Mouse (Mus musculus) forebrain, embryonic 13.5 days (tissue): ENCODE results near the gene Ankrd2. TPM values are rescaled to one million over a fixed set of nuclear protein-coding genes. Genes with fewer than 3 reads are reported as not detected.
A peak's percentile ranks its signal among the peaks of the same experiment; 100 is the strongest.

ENCODE experiments used
- ATAC-seq: fragments of 200-750 bp; cut with Nextera tagmentation; 2 replicates; pipeline ENCODE4 v1.8.0; 2017
- H3K27ac ChIP-seq: fragments of 300-500 bp; sonication (generic); 2 replicates; pipeline ENCODE4 v1.5.1; 2015; ENCODE audit warnings: inconsistent platforms, mild to moderate bottlenecking, moderate library complexity
- H3K27me3 ChIP-seq: fragments of 300-500 bp; sonication (generic); 2 replicates; pipeline ENCODE4 v1.6.1; 2015; ENCODE audit warnings: mild to moderate bottlenecking, inconsistent platforms
- H3K36me3 ChIP-seq: fragments of 300-500 bp; sonication (generic); 2 replicates; pipeline ENCODE4 v1.6.1; 2015; ENCODE audit warnings: mild to moderate bottlenecking, inconsistent platforms; ENCODE audit not compliant: poor library complexity, severe bottlenecking
- H3K4me1 ChIP-seq: fragments of 300-500 bp; sonication (generic); 2 replicates; pipeline ENCODE4 v1.6.1; 2015; ENCODE audit warnings: inconsistent platforms
- H3K4me2 ChIP-seq: fragments of 300-500 bp; sonication (generic); 2 replicates; pipeline ENCODE4 v1.6.1; 2015; ENCODE audit warnings: inconsistent platforms, mild to moderate bottlenecking, moderate library complexity
- H3K4me3 ChIP-seq: fragments of 300-500 bp; sonication (generic); 2 replicates; pipeline ENCODE4 v1.5.1; 2015; ENCODE audit warnings: mild to moderate bottlenecking, inconsistent platforms
- H3K9ac ChIP-seq: fragments of 300-500 bp; sonication (generic); 2 replicates; pipeline ENCODE4 v1.6.1; 2015; ENCODE audit warnings: mild to moderate bottlenecking, inconsistent platforms
- H3K9me3 ChIP-seq: fragments of 300-500 bp; sonication (generic); replicated peaks from 2 replicates; pipeline ENCODE4 v1.6.1; 2016; ENCODE audit warnings: inconsistent platforms
- WGBS: fragments of 180-500 bp; shearing (Covaris S2); methylation state at CpG from one replicate; pipeline ENCODE4 v1.1.7; 2015; 5-methylcytosine and 5-hydroxymethylcytosine counted together
- polyA plus RNA-seq: library from polyadenylated mRNA; unstranded; fragments of >200 nt; fragmentation: Nextera tagmentation; extraction: Ambion mirVana; gene quantifications from 2 replicates; pipeline ENCODE4 v1.2.1, GENCODE M21; 2015

Gene Ankrd2
- polyA plus RNA-seq, 1 experiment from 2014 or later, result 0.15 TPM

GRCm38 (mm10) chr19:42016840-42017239 lies 19.0 kb upstream of the Ankrd2 start:
- no peak overlapping the region for H3K4me2 ChIP-seq
- H3K27me3 ChIP-seq, result no peaks in the 10 kb centered on the region
- no peak overlapping the region for H3K9ac ChIP-seq
- H3K27ac ChIP-seq, result no peak overlapping the region; the same call in 1 of the 2 replicates
- H3K36me3 ChIP-seq, result no peaks in the 10 kb centered on the region
- no peaks in the 10 kb centered on the region for H3K9me3 ChIP-seq
- no peak overlapping the region for H3K4me3 ChIP-seq
- ATAC-seq, result no peak
- 48% methylated on average over 5 of the region's 5 CpGs for WGBS
- no peaks in the 10 kb centered on the region for H3K4me1 ChIP-seq

GRCm38 (mm10) chr19:42017399-42018247 lies 18.2 kb upstream of the Ankrd2 start:
- Histone ChIP-seq H3K27ac (no peak overlapping the region), H3K27me3 (no peaks in the 10 kb centered on the region), H3K4me3 (no peak overlapping the region), H3K36me3 (no peaks in the 10 kb centered on the region), H3K4me1 (no peaks in the 10 kb centered on the region), H3K4me2 (no peak overlapping the region), H3K9ac (no peak overlapping the region), H3K9me3 (no peaks in the 10 kb centered on the region)
- WGBS, result 86% methylated on average over 8 of the region's 8 CpGs
- ATAC-seq, result no peak

GRCm38 (mm10) chr19:42019011-42019522 lies 16.7 kb upstream of the Ankrd2 start:
- no peaks in the 10 kb centered on the region for H3K27me3 ChIP-seq
- H3K9me3 ChIP-seq, result no peaks in the 10 kb centered on the region
- no peak for ATAC-seq
- 46% methylated on average over 4 of the region's 4 CpGs for WGBS
- no peak overlapping the region for H3K4me2 ChIP-seq
- no peaks in the 10 kb centered on the region for H3K4me1 ChIP-seq
- no peak overlapping the region for H3K9ac ChIP-seq
- no peak overlapping the region for H3K4me3 ChIP-seq
- no peak overlapping the region for H3K27ac ChIP-seq
- H3K36me3 ChIP-seq, result no peaks in the 10 kb centered on the region

GRCm38 (mm10) chr19:42021681-42022541 lies 13.9 kb upstream of the Ankrd2 start:
- H3K9ac ChIP-seq, result no peak overlapping the region
- H3K27ac ChIP-seq, result no peak overlapping the region
- no peak overlapping the region for H3K4me2 ChIP-seq
- 73% methylated on average over 10 of the region's 10 CpGs for WGBS
- no peaks in the 10 kb centered on the region for H3K36me3 ChIP-seq
- no peak for ATAC-seq
- H3K27me3 ChIP-seq, result no peaks in the 10 kb centered on the region
- no peaks in the 10 kb centered on the region for H3K9me3 ChIP-seq
- no peaks in the 10 kb centered on the region for H3K4me1 ChIP-seq
- no peak overlapping the region for H3K4me3 ChIP-seq

- no peaks in the 10 kb centered on the region for H3K36me3 ChIP-seq
- no peak for ATAC-seq
- H3K9ac ChIP-seq, result no peak overlapping the region
- H3K4me2 ChIP-seq, result no peak overlapping the region
- no peaks in the 10 kb centered on the region for H3K4me1 ChIP-seq
- H3K4me3 ChIP-seq, result no peak overlapping the region
- no peak overlapping the region for H3K27ac ChIP-seq
- no peaks in the 10 kb centered on the region for H3K27me3 ChIP-seq
- H3K9me3 ChIP-seq, result no peaks in the 10 kb centered on the region
- 84% methylated on average over 2 of the region's 2 CpGs for WGBS
Measured at GRCm38 (mm10) chr19:42022542-42022848, 13.3 kb upstream of the Ankrd2 start.

GRCm38 (mm10) chr19:42026158-42026557 lies 9.6 kb upstream of the Ankrd2 start:
- peak; percentile 71 for ATAC-seq
- 8% methylated on average over 5 of the region's 5 CpGs for WGBS

GRCm38 (mm10) chr19:42031112-42031511 lies 4.7 kb upstream of the Ankrd2 start:
- WGBS, result 82% methylated on average over 5 of the region's 5 CpGs
- peaks cover 6% of the 10 kb centered on the region; the same call in 1 of the 2 replicates for H3K4me1 ChIP-seq
- no peak overlapping the region for H3K9ac ChIP-seq
- H3K36me3 ChIP-seq, result 0 out of 2 replicates have a peak, but pooled peaks cover 4% of the 10 kb centered on the region
- no peaks in the 10 kb centered on the region for H3K27me3 ChIP-seq
- H3K27ac ChIP-seq, result no peak overlapping the region
- no peaks in the 10 kb centered on the region for H3K9me3 ChIP-seq
- ATAC-seq, result no peak
- no peak overlapping the region for H3K4me3 ChIP-seq
- no peak overlapping the region for H3K4me2 ChIP-seq

More at GRCm38 (mm10) chr19:42026158-42026557, 9.6 kb upstream of the Ankrd2 start:
- H3K27me3 ChIP-seq, result no peaks in the 10 kb centered on the region
- H3K4me3 ChIP-seq, result no peak overlapping the region
- H3K4me2 ChIP-seq, result no peak overlapping the region
- no peaks in the 10 kb centered on the region for H3K36me3 ChIP-seq
- H3K4me1 ChIP-seq, result no peaks in the 10 kb centered on the region
- H3K9ac ChIP-seq, result no peak overlapping the region
- no peaks in the 10 kb centered on the region for H3K9me3 ChIP-seq
- no peak overlapping the region for H3K27ac ChIP-seq

- Histone ChIP-seq H3K27ac (no peak overlapping the region), H3K4me3 (no peak overlapping the region), H3K27me3 (no peaks in the 10 kb centered on the region), H3K36me3 (0 out of 2 replicates have a peak, but pooled peaks cover 4% of the 10 kb centered on the region), H3K9me3 (no peaks in the 10 kb centered on the region), H3K9ac (no peak overlapping the region), H3K4me2 (no peak overlapping the region), H3K4me1 (peaks cover 6% of the 10 kb centered on the region; the same call in 1 of the 2 replicates)
- ATAC-seq, result no peak
- 80% methylated on average over 14 of the region's 14 CpGs for WGBS
Measured at GRCm38 (mm10) chr19:42033611-42034010, 2.2 kb upstream of the Ankrd2 start.

- ATAC-seq, result no peak
- WGBS, result 78% methylated on average over 9 of the region's 9 CpGs
- 0 out of 2 replicates have a peak overlapping the region, but pooled peaks have one; percentile 4 for H3K9ac ChIP-seq
- H3K36me3 ChIP-seq, result 0 out of 2 replicates have a peak, but pooled peaks cover 4% of the 10 kb centered on the region
- no peak overlapping the region for H3K4me3 ChIP-seq
- no peaks in the 10 kb centered on the region for H3K9me3 ChIP-seq
- no peaks in the 10 kb centered on the region for H3K27me3 ChIP-seq
- H3K4me1 ChIP-seq, result peaks cover 6% of the 10 kb centered on the region; the same call in 1 of the 2 replicates
- no peak overlapping the region for H3K27ac ChIP-seq
- H3K4me2 ChIP-seq, result no peak overlapping the region
Measured at GRCm38 (mm10) chr19:42034146-42034775, 1.5 kb upstream of the Ankrd2 start.

- no peak overlapping the region for H3K27ac ChIP-seq
- H3K9ac ChIP-seq, result no peak overlapping the region
- H3K4me1 ChIP-seq, result peaks cover 6% of the 10 kb centered on the region; the same call in 1 of the 2 replicates
- H3K4me2 ChIP-seq, result no peak overlapping the region
- no peak for ATAC-seq
- 64% methylated on average over 11 of the region's 11 CpGs for WGBS
- H3K4me3 ChIP-seq, result no peak overlapping the region
- H3K36me3 ChIP-seq, result 0 out of 2 replicates have a peak, but pooled peaks cover 4% of the 10 kb centered on the region
- H3K27me3 ChIP-seq, result peaks cover 3% of the 10 kb centered on the region; the same call in 1 of the 2 replicates
- H3K9me3 ChIP-seq, result no peaks in the 10 kb centered on the region
Measured at GRCm38 (mm10) chr19:42034881-42035455, 832 bp upstream of the Ankrd2 start.

GRCm38 (mm10) chr19:42036357-42036756 lies 557 bp downstream of the Ankrd2 start:
- Histone ChIP-seq H3K36me3 (0 out of 2 replicates have a peak, but pooled peaks cover 4% of the 10 kb centered on the region), H3K9me3 (no peaks in the 10 kb centered on the region), H3K4me2 (no peak overlapping the region), H3K4me1 (peaks cover 6% of the 10 kb centered on the region; the same call in 1 of the 2 replicates), H3K9ac (no peak overlapping the region), H3K27ac (no peak overlapping the region), H3K27me3 (peaks cover 7% of the 10 kb centered on the region; the same call in 1 of the 2 replicates), H3K4me3 (no peak overlapping the region)
- WGBS, result 81% methylated on average over 3 of the region's 3 CpGs
- ATAC-seq, result no peak
